Mouse (Mus musculus) cerebellum, adult 18-20 months (tissue): Measurements from ENCODE around the gene Zc3h4.

Experiments
- DNase-seq, 2 experiments: peaks; one replicate each; pipeline ENCODE4 v3.0.0; 2021

Zc3h4 gene

DNA sequence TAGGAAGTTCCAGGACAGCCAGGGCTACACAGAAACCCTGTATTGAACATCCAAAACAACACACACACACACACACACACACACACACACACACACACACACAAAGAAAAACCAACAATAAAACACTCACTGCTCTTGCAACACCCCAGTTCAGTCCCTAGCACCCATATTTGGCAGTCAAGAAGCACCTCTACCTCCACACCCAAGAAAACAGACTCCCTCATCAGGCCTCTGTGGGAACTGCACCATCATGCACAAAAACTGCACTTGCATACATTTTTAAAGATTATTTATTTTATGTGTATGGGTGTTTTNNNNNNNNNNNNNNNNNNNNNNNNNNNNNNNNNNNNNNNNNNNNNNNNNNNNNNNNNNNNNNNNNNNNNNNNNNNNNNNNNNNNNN, 40.5 kb downstream of the Zc3h4 start:
- DNase-seq, result no peak

DNA sequence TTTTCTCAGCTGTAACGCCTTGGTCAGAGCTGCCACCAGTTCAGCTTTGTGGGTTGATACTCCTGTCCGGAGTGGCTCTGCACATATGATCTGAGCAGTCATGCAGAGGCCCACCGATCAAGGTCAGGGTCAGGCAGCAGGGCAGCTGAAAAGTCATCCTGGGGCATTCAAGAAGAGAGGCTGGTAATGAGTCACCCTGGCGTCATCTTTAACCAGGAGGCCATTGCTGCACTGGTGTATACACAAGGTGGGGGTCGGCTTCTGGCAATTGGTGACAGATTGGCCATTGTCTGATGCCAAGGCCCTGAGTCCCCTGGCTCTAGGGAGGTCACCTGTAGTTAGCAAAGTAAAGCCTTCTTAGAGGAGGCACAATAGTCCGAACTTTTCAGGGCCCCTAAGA, 50.9 kb downstream of the Zc3h4 start:
- DNase-seq, result no peak

DNA sequence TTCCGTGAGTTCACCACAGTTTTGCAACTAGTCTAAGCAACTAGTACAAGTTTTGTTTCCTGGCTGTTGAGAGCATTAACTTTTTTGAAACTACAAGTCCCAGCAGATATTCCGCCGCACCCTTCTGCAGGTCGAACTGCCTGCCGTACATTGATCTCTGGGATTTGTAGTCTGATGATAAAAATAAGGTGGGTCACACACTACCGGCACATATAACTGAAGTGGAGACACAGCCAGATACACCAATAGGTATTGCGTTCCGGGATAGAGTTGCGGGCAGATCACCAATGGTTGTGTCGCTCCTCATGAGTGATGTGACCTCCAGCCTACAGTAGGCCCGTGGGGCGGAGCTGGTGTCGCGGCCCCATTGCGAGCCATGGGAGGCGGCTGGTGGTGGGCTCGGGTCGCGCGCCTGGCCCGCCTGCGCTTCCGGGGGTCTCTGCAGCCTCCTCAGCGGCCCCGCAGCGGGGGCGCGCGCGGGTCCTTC, 51.9 kb downstream of the Zc3h4 start, which contains the start of gene Tmem160:
Gene Tmem160, plus strand, starts transcription at position 193 of the 487 bp plus-strand sequence.
- DNase-seq, result peak; percentile 87 to 93

- DNase-seq, result peak; percentile 62 to 72
Observed at GRCm38 (mm10) chr7:16453118-16453711, 52.5 kb downstream of the Zc3h4 start.

DNA sequence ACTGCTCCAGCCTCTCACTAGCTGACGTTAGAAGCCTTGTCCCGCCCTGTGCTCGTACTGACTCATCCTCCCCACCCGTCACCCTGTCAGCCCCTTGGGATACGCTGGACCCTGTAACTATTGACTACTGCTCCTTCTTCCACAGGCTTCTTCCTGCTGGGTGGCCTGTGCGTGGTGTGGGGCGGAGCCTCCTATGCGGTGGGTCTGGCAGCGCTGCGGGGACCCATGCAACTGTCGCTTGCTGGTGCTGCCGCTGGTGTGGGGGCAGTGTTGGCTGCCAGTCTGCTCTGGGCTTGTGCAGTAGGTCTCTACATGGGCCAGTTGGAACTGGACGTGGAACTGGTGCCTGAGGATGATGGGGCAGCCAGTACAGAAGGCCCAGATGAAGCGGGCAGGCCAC, 54.3 kb downstream of the Zc3h4 start:
- DNase-seq, result no peak

DNA sequence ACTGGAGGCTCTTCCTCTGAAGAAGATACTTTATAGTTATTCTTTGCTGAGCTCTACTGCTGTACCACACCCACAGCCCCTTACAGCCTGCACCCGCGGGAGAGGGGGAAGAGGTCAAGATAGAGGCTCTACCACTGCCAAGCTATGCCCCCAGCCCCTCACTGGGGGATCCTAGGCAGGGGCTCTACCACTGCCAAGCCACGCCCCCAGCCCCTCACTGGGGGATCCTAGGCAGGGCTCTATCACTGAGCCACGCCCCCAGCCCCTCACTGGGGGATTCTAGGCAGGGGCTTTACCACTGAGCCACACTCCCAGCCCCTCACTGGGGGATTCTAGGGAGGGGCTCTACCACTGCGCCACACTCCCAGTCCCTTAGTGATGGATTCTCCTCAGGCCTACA, 55.6 kb downstream of the Zc3h4 start:
- no peak for DNase-seq

DNA sequence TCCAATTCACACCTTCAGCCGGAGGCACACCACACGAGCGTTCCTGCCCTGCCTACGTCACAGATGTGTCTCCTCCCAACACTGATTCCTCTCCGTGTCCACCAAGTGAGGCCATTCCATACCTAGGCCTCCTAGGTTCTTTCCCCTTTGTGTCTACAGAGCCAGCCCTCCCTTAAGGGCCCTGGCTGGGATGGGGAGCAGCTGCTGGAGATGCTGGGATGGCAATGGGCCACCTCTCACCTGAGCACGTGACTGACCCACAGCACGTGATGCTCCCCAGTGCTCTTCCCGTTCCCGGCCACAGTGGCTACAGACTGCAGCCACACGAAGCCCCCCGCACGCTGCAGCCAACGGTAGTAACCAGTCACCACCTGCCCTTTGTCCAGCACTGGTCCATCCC, 59.9 kb downstream of the Zc3h4 start:
- DNase-seq, result peak; percentile 53 to 57

GRCm38 (mm10) chr7:16461151-16461550, 60.4 kb downstream of the Zc3h4 start:
- no peak for DNase-seq

DNA sequence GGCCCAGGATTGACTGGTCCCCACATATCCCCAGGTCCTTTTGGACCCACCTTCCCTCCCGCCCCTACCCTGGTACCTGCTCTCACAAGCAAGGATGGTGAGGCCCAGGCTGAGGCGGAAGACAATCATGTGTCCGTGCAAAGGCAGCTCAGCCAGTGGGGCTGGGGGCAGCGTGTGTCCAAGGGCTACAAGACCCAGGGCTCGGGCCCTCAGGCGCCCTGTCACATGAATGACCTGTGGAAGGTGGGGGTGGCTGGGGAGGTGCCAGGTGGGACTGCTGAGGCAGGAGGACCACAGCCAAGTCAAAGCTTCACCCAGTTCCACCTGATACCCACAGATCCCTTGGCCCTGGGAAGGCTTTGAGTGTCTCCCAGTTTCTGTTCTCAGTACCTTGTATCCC, 61.0 kb downstream of the Zc3h4 start:
- no peak for DNase-seq

DNA sequence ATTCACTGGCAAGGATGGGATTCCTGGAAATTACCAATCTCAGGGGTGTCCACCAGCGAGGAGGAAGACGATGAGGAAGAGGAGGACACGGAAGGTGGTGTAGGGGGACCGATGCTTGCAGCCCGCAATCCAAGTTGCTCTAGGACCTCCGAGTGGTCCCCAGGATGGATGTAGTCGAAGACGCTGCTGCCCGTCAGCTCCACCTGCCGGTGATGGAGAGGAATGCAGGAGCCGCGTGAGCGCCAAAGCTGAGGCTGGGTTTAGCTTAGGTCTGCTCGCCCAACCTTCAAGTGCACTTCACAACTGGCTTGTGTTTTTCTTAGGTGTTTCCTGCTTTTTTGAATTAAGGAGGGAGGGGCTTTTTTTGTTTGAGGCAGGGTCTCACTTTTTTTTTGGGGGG, 62.5 kb downstream of the Zc3h4 start:
- DNase-seq, result peak; percentile 79 to 86

DNA sequence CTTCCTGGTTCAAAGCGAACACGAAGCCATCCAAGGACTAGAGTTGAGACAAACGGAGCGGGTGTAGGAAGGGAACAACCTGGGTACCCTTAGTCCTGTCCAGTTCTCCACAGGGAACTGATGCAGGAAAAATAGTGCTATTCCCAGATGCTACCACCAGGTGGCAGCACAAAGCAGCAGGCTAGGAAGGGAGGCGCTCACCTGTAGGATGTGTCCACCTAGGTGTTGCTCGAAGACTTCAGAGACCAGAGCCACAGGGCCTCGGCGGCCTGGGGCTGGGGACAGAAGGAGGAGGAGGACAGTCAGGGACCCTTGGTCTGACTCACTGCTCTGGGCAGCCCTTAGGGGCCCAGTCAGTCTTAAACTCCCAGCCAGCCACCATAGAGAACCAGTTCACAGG, 64.5 kb downstream of the Zc3h4 start:
- peak; percentile 81 to 84 for DNase-seq

- no peak for DNase-seq
Observed at GRCm38 (mm10) chr7:16465568-16465967, 64.9 kb downstream of the Zc3h4 start.

- DNase-seq, result no peak
Observed at GRCm38 (mm10) chr7:16466565-16466964, 65.9 kb downstream of the Zc3h4 start.

DNA sequence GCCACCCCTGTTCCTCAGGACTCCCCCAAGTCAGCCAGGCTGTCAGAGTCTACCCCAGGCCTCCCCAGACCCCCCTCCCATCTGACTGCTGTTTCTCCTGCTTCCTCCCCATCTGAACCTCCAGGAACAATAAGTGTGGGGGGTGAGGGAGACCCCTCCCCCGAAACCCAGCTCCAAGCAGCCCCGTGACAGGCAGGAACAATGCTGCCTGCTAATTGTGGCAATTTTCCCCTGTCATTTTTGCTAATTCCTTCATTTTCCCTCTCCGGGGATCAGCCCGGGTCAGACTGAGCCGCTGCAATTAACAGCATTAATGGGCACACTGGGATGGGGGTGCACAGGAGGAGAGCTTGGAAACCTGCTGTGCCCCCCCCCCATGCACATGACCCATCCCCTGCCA, 67.4 kb downstream of the Zc3h4 start:
- no peak for DNase-seq

GRCm38 (mm10) chr7:16471549-16471948, 70.8 kb downstream of the Zc3h4 start:
- no peak for DNase-seq

GRCm38 (mm10) chr7:16472116-16472709, 71.5 kb downstream of the Zc3h4 start:
- DNase-seq, result no peak

- no peak for DNase-seq
Observed at GRCm38 (mm10) chr7:16473847-16474246, 73.1 kb downstream of the Zc3h4 start.

DNA sequence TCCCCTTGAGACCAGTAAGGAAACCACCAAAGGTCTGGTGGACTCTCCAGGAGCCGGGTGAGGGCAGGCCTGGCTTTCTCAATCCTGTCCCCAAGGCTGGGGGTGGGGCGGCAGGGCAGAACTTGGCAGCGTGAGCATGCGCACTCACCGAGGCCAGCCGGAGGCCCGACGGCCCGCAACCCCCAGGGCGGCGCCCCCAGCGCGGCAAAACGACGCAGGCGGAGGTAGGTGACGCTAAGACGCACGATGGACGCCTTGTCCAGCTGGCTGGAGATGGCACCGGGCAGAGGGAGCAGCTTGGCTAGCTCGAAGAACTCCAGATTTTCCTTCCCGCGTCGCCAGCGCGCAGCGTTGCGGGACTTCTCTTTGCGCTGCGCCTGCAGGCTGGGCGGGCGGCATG, 73.7 kb downstream of the Zc3h4 start:
- no peak for DNase-seq

DNA sequence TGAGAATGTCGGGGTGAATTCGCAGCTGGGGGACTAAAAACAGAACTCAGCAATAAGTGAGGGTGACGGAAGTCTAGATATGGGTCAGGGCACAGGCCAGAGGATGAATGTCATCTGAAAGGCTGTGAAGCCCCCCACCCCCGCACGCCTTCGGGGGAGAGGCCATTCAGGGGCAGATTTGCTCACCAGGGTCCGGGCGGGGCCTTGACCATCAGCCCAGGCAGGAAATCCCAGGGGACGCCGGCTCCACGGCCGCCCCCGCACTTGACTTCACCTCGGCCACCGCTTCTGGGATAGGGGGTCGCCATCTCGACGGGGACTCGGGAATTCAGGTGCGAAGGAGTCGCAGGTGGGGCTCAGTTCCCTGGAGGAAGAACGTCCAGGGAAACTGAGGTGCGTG, 74.6 kb downstream of the Zc3h4 start:
- no peak for DNase-seq

DNA sequence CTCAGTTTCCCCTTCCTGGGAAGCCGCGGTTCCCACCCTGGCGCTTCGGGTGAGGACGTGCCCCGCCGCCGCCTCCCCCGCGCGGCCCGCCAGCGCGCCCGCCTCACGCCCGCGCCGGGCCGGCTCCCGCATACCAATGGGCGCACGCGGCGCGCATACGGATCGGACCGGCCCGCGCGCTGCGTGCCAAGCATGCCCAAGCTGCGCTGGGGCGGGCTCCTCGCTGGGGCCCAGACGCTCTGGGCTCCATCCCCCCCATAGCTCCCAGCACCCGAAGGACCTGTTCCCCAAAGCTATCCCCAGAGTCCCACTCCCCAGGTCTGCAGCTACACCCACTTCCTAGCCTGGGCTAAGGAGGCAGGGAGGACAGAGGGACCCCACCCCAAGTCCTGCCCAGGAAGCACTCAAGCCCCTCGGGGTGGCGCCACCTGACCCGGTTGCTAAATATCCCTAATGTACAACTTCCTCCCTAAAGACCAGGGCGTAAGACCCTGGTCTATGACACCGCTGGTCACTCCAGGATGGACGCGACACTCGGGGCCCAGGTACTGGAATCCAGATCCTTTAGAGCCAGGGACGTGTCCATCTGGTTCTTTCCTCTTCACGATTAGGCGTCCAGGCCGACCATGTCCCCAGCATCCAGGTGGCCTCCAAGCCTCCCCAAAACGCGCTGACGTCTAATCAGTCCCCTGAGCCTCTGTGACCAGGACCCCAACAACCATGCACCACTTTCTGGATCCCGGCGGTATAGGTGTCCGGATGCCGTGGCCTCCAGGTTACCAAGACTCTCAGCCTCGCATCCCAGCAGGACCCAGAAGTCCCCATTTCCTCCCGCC, 75.3 kb downstream of the Zc3h4 start:
- DNase-seq, result no peak

DNA sequence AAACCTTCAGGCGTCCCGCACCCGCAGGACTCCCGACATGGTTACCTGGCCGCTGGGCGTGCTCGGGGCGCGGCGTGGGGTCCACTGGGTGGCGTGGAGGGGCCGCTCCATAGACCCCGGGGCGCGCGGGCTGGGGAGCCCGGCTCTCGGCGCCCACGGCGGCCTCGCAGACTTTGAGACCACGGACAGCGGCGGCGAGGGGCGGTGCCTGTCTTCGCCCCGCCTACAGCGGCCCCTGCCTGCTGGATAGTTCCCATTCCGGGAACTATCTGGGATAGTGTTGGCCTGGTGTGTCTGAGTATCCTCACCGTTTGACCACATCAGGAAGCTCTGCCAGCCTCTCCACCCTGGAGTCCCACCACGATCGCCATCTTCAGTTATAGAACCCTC, 75.9 kb downstream of the Zc3h4 start:
- no peak for DNase-seq

GRCm38 (mm10) chr7:16477628-16478027, 76.9 kb downstream of the Zc3h4 start, which contains the start of gene Npas1:
TSS of gene Npas1 (minus strand) at chr7:16477728.
- DNase-seq, result no peak
